Mouse (Mus musculus): Measurements from ENCODE around the gene Gpr183.

Gpr183 gene

GRCm38 (mm10) chr14:121956291-121956690, 8.7 kb downstream of the Gpr183 start:
- no peak for DNase-seq

GRCm38 (mm10) chr14:121955176-121955795, 9.7 kb downstream of the Gpr183 start:
- no peak for DNase-seq

- DNase-seq, result no peak
Observed at GRCm38 (mm10) chr14:121954608-121955007, 10.4 kb downstream of the Gpr183 start.

DNA sequence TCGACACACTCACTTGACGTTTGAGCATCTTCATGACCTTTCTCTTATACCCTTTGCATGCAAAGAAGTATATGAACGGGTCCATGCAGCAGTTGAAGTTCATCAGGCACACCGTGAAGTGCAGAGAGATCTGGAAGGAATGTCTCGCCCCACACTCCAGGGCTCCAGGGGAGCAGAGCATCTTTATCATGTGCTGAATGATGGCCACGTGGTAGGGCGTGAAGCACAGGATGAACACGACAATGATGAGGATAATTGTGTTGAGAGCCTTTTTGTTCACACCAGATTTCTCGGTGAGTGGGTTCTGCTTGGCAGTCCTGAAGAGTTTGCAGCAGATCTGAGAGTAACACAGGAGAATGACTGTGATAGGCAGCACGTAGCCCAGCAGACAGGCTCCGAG, 10.9 kb downstream of the Gpr183 start:
- DNase-seq, result no peak

DNA sequence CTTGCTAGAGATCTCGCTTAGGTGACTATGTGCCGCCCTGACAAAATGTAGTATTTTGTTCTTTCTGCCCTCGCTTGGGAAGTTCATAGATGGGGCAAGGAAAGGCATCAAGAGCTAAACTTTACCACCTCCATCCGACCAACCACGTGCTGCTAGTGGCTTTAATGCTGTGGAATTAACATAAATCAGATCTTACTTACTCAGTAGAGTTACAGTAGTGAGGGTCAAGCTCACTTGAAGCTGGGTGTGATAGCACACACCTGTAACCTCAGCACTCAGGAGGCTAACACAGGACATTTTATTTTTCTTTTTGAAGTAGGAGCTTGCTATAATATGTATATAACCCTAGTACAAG, 13.0 kb downstream of the Gpr183 start:
- DNase-seq, result no peak

DNA sequence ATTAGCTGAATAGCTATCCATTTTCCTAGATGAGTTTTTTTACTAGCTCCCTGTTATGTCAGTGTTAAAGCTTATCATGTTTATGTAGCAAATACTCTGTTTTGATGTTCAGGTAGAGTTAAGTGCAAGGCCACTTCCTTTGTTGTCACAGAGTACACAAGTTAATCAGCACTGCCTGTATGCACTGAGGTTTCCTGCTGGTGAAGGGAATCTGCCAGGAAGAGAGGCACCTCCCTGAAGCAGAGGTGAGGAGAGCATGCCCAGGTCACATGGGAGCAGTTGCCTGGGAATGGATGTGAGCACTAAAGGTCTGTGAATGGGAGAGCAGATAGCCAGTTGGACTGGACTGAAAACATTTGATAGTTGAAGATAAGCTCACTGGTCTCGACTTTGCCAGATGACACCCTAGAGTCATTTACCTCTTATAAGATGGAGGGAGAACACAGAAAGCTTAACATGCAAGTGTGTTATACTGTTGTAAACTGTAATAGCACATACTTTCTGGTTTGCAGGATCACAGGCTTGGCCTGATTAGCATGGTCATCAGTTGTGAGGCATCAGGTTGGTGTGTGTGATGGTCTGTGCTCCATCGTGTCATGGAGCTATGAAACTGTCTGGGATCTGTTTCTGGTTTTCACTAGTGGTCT, 13.5 kb downstream of the Gpr183 start:
- no peak for DNase-seq

- DNase-seq, result no peak
Observed at GRCm38 (mm10) chr14:121949897-121950296, 15.1 kb downstream of the Gpr183 start.

GRCm38 (mm10) chr14:121949436-121949835, 15.6 kb downstream of the Gpr183 start:
- DNase-seq, result no peak

- no peak for DNase-seq
Observed at GRCm38 (mm10) chr14:121947966-121948365, 17.0 kb downstream of the Gpr183 start.

GRCm38 (mm10) chr14:121947201-121947760, 17.7 kb downstream of the Gpr183 start:
- DNase-seq, result no peak

DNA sequence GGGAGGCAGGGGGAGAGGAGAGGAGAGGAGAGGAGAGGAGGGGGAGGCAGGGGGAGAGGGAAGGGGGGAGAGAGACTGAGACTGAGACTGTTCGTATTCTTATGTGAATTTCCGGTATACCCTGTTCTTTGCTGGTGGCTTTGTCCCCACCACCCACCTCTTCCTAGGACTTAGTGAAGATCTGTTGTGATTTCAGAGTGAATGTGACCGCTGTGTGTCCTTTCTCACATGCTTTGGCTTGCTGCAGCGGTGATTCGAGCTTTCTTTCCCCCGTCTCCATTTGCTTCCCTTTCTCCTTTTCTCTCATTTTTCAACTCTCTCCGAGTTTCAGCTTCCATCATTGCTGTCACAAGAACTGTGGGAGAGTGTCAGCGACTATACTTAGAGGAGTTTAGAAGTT, 18.3 kb downstream of the Gpr183 start:
- no peak for DNase-seq

DNA sequence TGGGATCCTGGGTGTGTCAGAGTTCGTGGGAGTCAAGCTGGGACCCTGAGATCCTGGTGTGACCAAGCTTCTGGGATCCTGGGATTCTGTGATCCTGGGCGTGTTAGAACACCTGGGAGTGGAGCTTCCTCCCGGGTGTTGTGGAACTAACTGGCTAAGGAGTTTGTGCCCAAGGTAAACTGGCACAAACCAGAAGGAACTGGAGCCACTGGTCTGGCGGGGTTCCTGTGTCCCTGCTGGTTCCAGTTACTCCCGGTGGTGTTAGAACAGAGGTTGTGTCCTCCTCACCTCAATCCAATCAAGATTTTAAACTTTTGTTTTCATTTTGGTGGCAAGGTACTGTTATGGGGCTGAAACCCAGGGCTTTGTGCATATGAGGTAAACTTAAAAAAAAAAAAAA, 18.9 kb downstream of the Gpr183 start:
- no peak for DNase-seq

DNA sequence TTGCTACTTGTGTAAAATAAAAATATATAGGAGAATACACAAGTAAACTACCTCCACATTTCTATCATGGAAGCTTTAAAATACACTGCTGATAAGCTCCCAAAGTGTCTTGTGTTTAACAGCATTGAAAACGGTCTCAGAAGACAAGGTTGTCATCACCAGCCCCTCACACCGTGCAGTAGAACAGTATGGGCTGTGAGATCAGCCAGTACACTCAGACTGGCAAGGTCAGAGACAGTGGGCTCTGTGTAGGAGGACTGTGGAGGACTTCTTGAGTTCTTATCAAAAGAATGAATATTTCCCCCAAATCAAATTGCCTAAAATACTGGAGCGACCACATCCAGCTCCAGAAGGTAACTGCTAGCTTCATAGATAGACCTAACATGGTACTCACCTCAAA, 25.4 kb downstream of the Gpr183 start:
- no peak for DNase-seq

- DNase-seq, result no peak
Observed at GRCm38 (mm10) chr14:121938256-121939191, 26.5 kb downstream of the Gpr183 start.

- no peak for DNase-seq
Observed at GRCm38 (mm10) chr14:121937601-121938255, 27.3 kb downstream of the Gpr183 start.

GRCm38 (mm10) chr14:121936856-121937255, 28.1 kb downstream of the Gpr183 start:
- no peak for DNase-seq

GRCm38 (mm10) chr14:121936356-121936755, 28.6 kb downstream of the Gpr183 start:
- no peak for DNase-seq

GRCm38 (mm10) chr14:121934597-121934946, 30.4 kb downstream of the Gpr183 start:
- DNase-seq, result no peak

DNA sequence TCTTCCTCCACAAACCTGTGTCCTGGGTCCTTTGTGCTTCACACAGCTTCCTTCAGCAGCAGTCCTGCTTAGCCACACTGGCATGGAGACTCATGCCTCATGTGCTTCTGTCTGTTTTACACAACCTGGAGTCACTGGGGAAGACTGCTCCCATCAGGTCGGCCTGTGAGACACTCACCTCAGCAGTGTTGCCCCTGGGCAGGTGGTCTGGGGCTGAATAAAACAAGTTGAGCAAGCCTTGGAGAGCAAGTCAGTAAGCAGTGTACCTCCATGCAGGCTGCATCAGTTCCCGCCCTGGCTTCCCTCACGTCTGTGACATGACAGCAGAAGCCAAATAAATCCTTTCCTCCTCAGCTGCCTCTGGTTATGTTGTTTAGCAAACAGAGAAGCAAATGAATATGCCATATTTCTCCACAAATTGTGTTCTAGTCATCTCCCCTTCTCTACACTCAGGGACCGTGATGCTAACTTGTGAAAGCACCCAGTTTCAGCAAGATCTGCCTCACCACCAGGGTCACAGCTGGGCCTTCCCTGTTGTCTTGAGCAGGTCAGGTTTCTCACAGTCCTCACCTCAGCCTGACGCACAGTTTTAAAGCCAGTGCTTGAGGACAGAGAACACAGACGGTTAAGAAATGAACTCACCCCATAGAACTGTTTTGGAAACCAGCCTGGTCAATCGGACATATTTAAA, 30.9 kb downstream of the Gpr183 start:
- no peak for DNase-seq

DNA sequence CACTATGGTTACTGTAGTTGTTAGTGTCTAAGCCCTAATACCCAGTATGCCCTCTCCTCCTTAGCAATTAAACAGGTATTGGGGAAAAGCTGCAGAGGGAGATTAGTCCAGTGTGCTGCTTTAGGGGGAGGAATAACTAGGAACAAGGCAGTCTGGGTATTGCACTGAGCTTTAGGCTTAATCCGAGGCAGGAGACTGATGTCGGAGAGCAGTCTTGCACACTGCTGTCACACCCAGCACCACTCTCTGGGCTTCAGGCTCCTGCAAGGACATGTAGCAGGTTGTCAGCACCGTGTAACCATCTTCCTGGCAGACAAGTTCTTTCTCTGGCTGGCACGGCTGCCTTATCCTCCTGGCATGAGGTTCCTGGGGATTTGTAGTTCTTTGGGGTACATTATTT, 32.8 kb downstream of the Gpr183 start:
- no peak for DNase-seq

GRCm38 (mm10) chr14:121931594-121931993, 33.4 kb downstream of the Gpr183 start:
- no peak for DNase-seq

- DNase-seq, result no peak
Observed at GRCm38 (mm10) chr14:121930731-121931383, 34.1 kb downstream of the Gpr183 start.

Data from right cerebral cortex, postnatal 25 days (tissue).